Mouse (Mus musculus) liver, embryonic 14.5 days (tissue): ENCODE measurements around the gene Ltc4s. TPM values are rescaled to one million over a fixed set of nuclear protein-coding genes. Genes with fewer than 3 reads are reported as not detected.
A peak's percentile ranks its signal among the peaks of the same experiment; 100 is the strongest.

ENCODE experiments used
- ATAC-seq: fragments of 200-750 bp; cut with Nextera tagmentation; 2 replicates; pipeline ENCODE4 v1.8.0; 2017; ENCODE audit warnings: moderate number of reproducible peaks, mild to moderate bottlenecking, moderate library complexity; ENCODE audit not compliant: insufficient read depth
- DNase-seq, 3 experiments: peaks; one replicate each; pipeline ENCODE4 v3.0.0-alpha.2; 2012 to 2013; ENCODE audit warnings: low read depth in 3 of 3, low spot score in 3 of 3
- H3K27ac ChIP-seq: fragments of 300-500 bp; sonication (generic); 2 replicates; pipeline ENCODE4 v1.5.1; 2014; ENCODE audit warnings: moderate library complexity, mild to moderate bottlenecking, control low read depth, inconsistent platforms
- H3K27me3 ChIP-seq: fragments of 300-500 bp; sonication (generic); 2 replicates; pipeline ENCODE4 v1.6.1; 2014; ENCODE audit warnings: mild to moderate bottlenecking, low read length, moderate library complexity; ENCODE audit not compliant: control insufficient read depth, insufficient read depth
- H3K36me3 ChIP-seq: fragments of 300-500 bp; sonication (generic); replicated peaks from 2 replicates; pipeline ENCODE4 v1.6.1; 2014; ENCODE audit warnings: low read depth; ENCODE audit not compliant: control insufficient read depth, insufficient read depth
- H3K4me1 ChIP-seq, 2 experiments: fragments of 200-500 bp in 1 of 2; fragments of 300-500 bp in 1 of 2; sonication (generic) in 1 of 2; replicated peaks; 2 replicates each; pipeline ENCODE4 v1.6.1; 2012 to 2014; ENCODE audit warnings: antibody characterized with exemption in 1 of 2, inconsistent platforms in 1 of 2, low read length in 1 of 2; ENCODE audit not compliant: control insufficient read depth in 2 of 2, insufficient read depth in 2 of 2
- H3K4me2 ChIP-seq: fragments of 300-500 bp; sonication (generic); 2 replicates; pipeline ENCODE4 v1.6.1; 2014; ENCODE audit warnings: low read depth, mild to moderate bottlenecking, control low read depth, moderate library complexity
- H3K4me3 ChIP-seq, 2 experiments: fragments of 200-500 bp in 1 of 2; fragments of 300-500 bp in 1 of 2; sonication (generic) in 1 of 2; 2 replicates each; pipeline ENCODE4 v1.5.1; 2012 to 2014; ENCODE audit warnings: low read depth in 2 of 2, low read length in 2 of 2, mild to moderate bottlenecking in 2 of 2, control low read depth in 1 of 2, inconsistent platforms in 1 of 2, moderate library complexity in 1 of 2; ENCODE audit not compliant: insufficient read depth in 1 of 2
- H3K9ac ChIP-seq: fragments of 300-500 bp; sonication (generic); replicated peaks from 2 replicates; pipeline ENCODE4 v1.6.1; 2014; ENCODE audit warnings: mild to moderate bottlenecking, control low read depth, moderate library complexity
- H3K9me3 ChIP-seq: fragments of 300-500 bp; sonication (generic); 2 replicates; pipeline ENCODE4 v1.6.1; 2016; ENCODE audit warnings: low read length, mixed read lengths; ENCODE audit not compliant: control insufficient read depth
- CTCF ChIP-seq: IDR thresholded peaks from 2 replicates; pipeline ENCODE4 v1.5.1; 2016; ENCODE audit warnings: antibody characterized with exemption, low read depth, control low read depth
- EP300 ChIP-seq: IDR thresholded peaks from 2 replicates; pipeline ENCODE4 v1.6.1; 2016; ENCODE audit warnings: antibody characterized with exemption, low read depth
- whole genome bisulfite sequencing: fragments of 180-500 bp; shearing (Covaris S2); extraction: QIAGEN DNeasy Blood & Tissue Kit; methylation state at CpG from one replicate; pipeline ENCODE4 v1.1.7; 2014; ENCODE audit not compliant: insufficient replicate concordance; 5-methylcytosine and 5-hydroxymethylcytosine counted together
- polyA plus RNA-seq, 2 experiments: library from polyadenylated mRNA; depleted of rRNA in 1 of 2; stranded (reverse) in 1 of 2; unstranded in 1 of 2; fragments of >200 nt; fragmentation: Nextera tagmentation in 1 of 2; extraction: Ambion mirVana in 1 of 2; gene quantifications; 2 replicates each; pipeline versions ENCODE4 v1.2.1 to v1.2.3; 2012 to 2014

The Ltc4s gene
- polyA plus RNA-seq, 2 experiments: 0.54 to 0.83 TPM

GRCm38 (mm10) chr11:50279005-50279404 is 40.6 kb upstream of the Ltc4s start:
- no peak overlapping the region for H3K9ac ChIP-seq
- H3K4me2 ChIP-seq: no peak overlapping the region
- DNase-seq (no peak), ATAC-seq (no peak)
- H3K4me3 ChIP-seq: no peak overlapping the region
- peaks cover 2 to 8% of the 10 kb centered on the region in 2 experiments; a peak in 1 of 4 replicates for H3K4me1 ChIP-seq
- H3K9me3 ChIP-seq: no peaks in the 10 kb centered on the region
- no peak overlapping the region for H3K27ac ChIP-seq
- H3K27me3 ChIP-seq: no peaks in the 10 kb centered on the region
- no peaks in the 10 kb centered on the region; the same call in 1 of the 2 replicates for H3K36me3 ChIP-seq
- TF ChIP-seq EP300 (no peak), CTCF (no peak)
- 84% methylated on average over 4 of the region's 4 CpGs for WGBS

GRCm38 (mm10) chr11:50277706-50278105 is 39.3 kb upstream of the Ltc4s start:
- no peak overlapping the region for H3K4me3 ChIP-seq
- no peaks in the 10 kb centered on the region; the same call in 1 of the 2 replicates for H3K36me3 ChIP-seq
- H3K9me3 ChIP-seq: no peaks in the 10 kb centered on the region
- 84% methylated on average over 6 of the region's 6 CpGs for whole genome bisulfite sequencing
- DNase-seq (no peak), ATAC-seq (no peak)
- H3K27me3 ChIP-seq: no peaks in the 10 kb centered on the region
- TF ChIP-seq EP300: no peak
- no peak for TF ChIP-seq CTCF
- peaks cover 2 to 8% of the 10 kb centered on the region in 2 experiments; a peak in 1 of 4 replicates for H3K4me1 ChIP-seq
- no peak overlapping the region for H3K9ac ChIP-seq
- no peak overlapping the region for H3K27ac ChIP-seq
- H3K4me2 ChIP-seq: no peak overlapping the region

DNA sequence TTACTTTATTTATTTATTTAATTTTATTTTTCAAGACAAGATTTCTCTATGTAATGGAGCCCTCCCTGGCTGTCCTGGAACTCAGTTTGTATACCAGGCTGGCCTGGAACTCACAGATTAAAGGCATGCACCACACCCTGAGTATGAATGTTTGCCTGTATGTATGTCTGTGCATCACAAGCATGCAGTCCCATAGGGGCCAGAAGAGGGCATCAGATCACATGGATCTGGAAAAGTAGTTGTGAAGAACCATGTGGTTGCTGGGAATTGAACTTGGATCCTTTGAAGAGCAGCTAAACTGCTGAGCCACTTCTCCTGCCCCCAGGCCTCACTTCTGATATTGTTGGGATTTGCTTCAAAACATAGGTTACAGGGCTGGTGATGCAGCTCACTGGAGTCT is 38.6 kb upstream of the Ltc4s start:
- Histone ChIP-seq H3K9me3 (no peaks in the 10 kb centered on the region), H3K27ac (no peak overlapping the region), H3K9ac (no peak overlapping the region), H3K4me1 (peaks cover 2 to 8% of the 10 kb centered on the region in 2 experiments; a peak in 1 of 4 replicates), H3K4me2 (no peak overlapping the region), H3K36me3 (no peaks in the 10 kb centered on the region; the same call in 1 of the 2 replicates), H3K27me3 (no peaks in the 10 kb centered on the region), H3K4me3 (no peak overlapping the region)
- ATAC-seq (no peak), DNase-seq (no peak)
- no peak for TF ChIP-seq EP300
- peak; percentile 32; the same call in 1 of the 2 replicates for TF ChIP-seq CTCF

DNA sequence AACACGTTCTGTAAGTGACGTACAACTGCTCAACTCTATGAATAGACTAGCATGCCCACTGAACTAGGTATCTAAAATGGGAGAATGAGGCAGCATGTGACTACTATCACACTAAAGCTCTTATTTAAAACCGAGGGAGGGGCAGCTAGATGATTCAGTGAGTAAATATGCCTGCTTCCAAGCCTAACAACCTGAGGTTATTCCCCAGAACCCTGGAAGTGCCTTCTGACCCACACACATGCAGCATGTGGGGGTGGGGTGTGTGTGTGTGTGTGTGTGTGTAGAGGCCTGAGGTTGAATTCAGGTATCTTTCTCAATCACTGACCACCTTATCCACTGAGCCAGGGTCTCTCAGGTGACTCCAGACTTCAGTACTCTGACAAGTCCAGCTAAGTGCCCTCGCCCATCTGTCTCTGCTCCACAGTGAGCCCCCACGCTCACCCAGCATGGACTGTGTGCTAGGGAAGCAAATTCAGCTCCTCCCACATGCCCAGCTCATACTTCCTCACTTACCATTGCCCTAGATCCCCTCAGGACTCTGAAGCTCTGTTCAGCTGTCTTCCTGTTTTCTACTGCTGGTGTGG is 37.2 kb upstream of the Ltc4s start:
- H3K4me1 ChIP-seq: peaks cover 2 to 8% of the 10 kb centered on the region in 2 experiments; a peak in 1 of 4 replicates
- TF ChIP-seq CTCF (no peak), EP300 (no peak)
- ATAC-seq (peak; percentile 37; the same call in 1 of the 2 replicates), DNase-seq (no peak)
- H3K36me3 ChIP-seq: no peaks in the 10 kb centered on the region
- H3K4me3 ChIP-seq: no peak overlapping the region
- no peaks in the 10 kb centered on the region for H3K9me3 ChIP-seq
- 40% methylated on average over 5 of the region's 5 CpGs for WGBS
- no peak overlapping the region for H3K27ac ChIP-seq
- no peak overlapping the region for H3K9ac ChIP-seq
- H3K27me3 ChIP-seq: no peaks in the 10 kb centered on the region
- H3K4me2 ChIP-seq: no peak overlapping the region

DNA sequence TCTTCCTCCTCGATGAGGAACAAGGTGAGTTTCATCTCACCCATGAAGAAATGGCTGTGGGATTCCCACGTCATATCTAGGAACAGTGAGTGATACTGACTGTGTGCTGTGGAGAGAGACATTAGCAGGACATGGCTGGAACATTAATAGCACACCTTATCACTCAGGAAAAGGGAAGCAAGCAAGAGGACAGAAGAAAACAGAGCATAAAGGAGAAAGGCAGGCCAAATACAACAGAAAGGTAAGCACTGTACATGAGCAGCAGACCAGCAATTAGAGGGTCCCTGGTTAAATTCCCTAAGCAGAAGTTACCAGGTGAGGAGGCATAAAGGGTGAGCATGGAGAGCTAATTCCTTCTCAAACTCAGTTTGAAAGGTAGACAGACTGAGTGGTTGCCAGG is 36.7 kb upstream of the Ltc4s start:
- no peak for ATAC-seq
- Histone ChIP-seq H3K9ac (no peak overlapping the region), H3K9me3 (no peaks in the 10 kb centered on the region), H3K27me3 (no peaks in the 10 kb centered on the region), H3K36me3 (no peaks in the 10 kb centered on the region), H3K4me1 (peaks cover 2 to 8% of the 10 kb centered on the region in 2 experiments; a peak in 1 of 4 replicates), H3K27ac (no peak overlapping the region), H3K4me3 (no peak overlapping the region), H3K4me2 (no peak overlapping the region)
- no peak for DNase-seq
- TF ChIP-seq EP300 (no peak), CTCF (no peak)
- WGBS: 21% methylated on average over 2 of the region's 2 CpGs
